Mouse (Mus musculus): ENCODE measurements around the gene Ino80. TPM values are rescaled to one million over a fixed set of nuclear protein-coding genes. Genes with fewer than 3 reads are reported as not detected.
"Not testable (repeated sequence)": the region's sequence is repeated elsewhere in the genome, so short reads cannot be mapped to it uniquely, and the experiment has no call there.

Gene Ino80
- total RNA-seq (2021) = 10 to 100 TPM; 16.1 to 21.0 TPM
- long read RNA-seq, experiment 1, partial matches to known transcripts = 3 of 3 reads
- long read RNA-seq, experiment 1, other reads (novel, unspliced or antisense) = 0 of 3 reads
- long read RNA-seq, experiment 2, partial matches to known transcripts = 1 of 2 reads
- long read RNA-seq, experiment 2, other reads (novel, unspliced or antisense) = 1 of 2 reads

DNA sequence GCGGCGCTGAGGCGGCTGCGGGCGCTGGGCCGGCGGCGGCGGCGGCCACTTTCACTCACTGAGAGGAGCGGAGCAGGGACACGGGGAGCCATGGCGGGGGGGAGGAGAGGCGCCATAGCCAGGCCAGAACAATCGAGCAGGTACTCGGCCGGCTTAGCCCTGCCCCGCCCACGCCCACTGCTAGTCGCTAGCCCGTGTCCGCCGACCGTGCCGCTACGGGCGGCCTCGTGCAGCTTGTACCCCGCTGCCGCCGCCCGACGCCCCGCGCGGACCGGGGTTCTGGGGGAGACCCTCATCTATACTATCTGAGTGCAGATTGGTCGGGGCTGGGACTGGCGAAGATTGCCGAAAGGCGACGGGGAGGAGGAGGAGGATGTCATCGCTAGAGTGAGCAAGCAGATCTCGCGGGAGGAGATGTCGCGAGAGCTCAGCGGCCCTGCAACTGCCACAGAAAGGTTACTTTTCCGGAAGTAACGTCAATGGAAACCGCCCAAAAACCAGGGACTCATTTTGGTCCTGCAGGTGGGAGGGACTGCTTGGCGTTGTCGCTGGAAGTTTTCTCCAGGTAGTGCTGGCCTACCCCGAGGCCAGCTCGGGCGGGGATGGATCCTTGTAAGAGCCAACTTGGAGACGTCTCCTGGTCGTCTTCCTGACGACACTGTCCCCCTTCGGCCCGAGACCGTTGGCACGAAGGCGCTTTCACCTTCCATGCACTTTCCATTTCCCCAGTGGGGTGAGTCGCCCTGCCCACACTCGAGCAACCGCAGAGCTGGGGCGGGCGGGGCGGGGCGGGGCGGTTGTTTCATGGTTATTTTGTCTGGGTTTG lies at the start of gene Ino80:
Gene Ino80 (minus strand): TSS at position 117 of the 826 bp plus-strand sequence.
- peak; percentile 98 for DNase-seq

DNA sequence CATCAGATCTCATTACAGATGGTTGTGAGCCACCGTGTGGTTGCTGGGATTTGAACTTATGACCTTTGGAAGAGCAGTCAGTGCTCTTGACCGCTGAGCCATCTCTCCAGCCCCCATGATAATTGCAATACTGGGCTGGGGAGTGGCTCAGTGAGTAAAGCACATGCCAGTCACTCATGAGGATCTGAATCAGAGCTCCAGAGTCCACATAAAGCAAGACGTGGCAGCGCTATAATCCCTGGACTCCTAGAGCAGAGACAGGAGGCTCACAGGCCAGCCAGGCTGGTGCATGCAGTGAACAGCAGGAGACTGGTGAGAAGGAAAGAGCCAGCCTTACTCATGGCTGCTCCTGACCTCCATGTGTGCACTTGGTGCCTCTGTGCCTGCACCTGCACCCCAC lies 47.9 kb upstream of the Ino80 start:
- DNase-seq = no peak

DNA sequence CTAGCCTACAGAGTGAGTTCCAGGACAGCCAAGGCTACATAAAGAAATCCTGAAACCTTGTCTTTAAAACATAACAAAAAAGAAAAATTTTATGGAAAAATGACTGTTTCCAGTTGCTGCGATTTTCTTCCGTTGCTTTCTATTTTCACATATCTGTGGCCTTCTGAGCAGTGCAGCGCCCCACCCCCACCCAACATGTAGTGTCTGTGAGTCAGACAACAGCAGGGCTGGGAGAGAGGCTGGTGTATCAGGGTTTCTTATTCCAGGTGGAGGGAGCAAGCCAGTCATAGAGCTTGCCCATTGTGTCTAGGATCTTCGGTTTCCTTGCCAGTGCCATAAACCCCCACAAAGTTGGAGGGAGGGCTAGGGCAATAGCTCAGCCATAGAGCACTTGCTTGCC lies 46.3 kb upstream of the Ino80 start:
- peak; percentile 16 for DNase-seq

DNA sequence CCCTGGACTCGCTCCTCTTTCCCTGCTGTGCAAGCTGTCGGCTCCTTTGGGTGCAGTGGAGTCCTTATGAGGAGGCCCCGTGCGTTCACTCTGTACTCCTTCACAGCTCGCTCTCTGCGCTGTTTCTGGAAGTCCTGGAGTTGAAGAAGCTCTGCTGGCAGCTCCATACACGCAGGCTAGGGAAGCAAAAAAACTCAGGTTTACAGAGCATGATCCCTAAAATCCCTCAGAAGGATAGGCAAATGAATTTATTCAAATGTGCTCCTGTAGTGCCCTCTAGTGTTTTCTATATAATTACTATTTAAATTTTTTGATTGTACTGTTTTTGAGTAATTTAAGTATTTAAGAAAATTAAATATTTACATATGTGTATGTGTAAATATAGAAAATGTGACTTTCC lies 43.1 kb upstream of the Ino80 start:
- DNase-seq = no peak

DNA sequence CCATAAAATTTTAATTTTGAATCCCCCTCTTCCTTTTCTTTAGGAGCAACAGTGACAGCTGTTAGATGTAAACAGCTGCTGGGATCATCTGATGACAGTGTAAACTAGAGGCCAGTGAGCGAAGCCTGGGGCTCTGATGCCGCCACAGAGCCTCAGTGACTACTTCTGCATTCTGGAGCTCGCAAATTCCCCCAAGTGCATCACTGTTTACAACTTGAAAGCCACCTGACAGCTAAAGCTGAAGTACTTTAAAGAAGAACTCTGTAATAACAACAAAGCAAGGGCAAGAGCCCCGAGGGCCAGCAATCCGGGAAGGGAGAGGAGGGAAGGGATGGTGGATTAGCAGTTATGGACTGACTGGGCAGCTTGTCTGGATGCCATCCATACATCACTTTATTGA lies 39.3 kb upstream of the Ino80 start:
- no peak for DNase-seq

DNA sequence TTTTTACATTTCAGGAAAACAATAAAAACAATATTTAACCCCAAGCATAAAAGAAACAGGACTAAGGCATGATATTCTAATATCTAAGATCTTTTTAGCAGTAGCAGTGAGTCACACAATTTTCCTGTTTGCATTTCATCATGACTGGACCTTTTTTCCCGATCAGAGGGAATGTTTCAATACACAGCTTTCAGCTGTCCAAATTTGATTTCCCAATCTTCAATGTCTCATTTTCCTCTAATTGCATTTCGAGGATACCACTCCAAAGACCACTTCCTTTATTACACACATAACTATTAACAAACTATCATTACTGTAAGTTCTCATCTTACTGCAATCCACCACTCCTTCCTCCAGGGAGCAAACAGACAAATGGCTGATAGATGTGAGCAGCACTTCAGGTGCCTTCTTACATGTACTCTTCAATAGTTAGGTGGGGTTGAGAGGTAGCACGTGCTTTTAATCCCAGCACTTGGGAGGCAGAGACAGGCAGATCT lies 36.6 kb upstream of the Ino80 start:
- DNase-seq = no peak

DNA sequence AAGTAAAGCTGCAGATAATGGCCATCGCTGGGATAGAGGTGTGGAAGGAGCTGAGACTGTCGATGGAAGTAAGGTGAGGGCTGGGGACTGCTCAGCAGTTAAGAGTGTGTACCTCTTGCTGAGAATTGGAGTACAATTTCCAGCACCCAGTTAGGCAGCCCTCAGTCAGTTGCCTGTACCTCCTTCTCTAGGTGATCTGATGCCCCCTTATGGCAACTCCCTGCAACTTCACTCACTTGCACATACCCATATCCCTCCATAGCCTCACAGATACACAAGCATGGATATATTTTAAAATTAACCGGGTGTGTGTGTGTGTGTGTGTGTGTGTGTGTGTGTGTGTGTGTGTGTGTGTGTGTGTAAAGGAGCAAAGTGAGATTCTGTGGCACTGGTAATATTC lies 34.8 kb upstream of the Ino80 start:
- peak; percentile 6 for DNase-seq

DNA sequence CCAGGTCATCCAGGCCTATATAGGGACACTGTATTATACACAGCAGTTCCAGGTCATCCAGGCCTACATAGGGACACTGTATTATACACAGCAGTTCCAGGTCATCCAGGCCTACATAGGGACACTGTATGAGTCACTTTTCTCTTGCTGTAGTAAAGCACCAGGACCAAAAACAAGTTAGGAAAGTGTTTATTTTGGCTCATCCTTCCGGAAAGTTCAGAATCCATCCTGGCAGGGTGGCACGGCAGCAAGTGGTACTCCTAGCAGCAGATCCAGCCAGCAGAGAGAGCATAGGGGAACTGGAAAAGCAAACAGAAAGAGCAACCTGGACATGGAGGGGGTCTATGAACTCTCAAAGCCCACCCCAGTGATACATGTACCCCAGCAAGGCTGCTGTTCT lies 33.4 kb upstream of the Ino80 start:
- DNase-seq = no peak

DNA sequence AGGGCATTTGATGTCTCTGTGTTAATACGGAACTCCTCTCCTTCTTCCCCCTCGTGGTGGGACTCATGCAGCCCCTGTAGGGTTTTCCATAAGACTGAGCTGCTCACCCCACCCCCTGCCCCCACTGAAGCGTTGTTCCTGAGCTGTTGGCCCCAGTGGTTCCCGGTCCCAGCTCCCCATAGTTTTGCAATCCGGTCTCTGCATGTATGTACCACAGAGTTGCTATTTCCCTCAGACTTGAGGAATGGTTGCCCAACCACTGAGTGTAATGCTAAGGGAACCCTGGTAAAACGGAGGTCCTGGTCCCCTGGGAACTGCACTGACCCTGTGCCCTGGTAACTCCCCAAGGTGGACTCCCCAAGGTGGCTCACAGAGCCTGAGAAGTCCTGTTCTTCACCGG lies 31.0 kb upstream of the Ino80 start:
- DNase-seq = not testable (repeated sequence)

DNA sequence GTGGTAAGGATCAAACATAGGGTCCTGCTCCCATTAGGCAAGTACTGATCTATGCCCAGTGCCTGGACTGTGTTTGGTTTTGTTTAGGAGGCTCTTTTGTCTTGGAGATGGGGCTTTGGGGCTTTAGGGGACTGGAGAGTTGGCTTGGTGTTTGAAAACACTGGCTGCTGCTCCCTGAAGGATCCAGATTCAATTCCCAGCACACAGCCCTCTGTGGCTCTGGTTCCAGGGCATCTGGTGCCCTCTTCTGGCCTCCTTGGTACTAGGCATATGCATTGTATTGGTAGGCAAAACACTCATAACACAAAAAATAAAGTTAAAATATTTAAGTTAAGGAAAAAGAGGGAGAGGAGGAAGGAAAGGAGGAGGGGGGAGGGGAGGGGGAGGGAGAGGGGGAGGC lies 29.6 kb upstream of the Ino80 start:
- DNase-seq = peak; percentile 18

DNA sequence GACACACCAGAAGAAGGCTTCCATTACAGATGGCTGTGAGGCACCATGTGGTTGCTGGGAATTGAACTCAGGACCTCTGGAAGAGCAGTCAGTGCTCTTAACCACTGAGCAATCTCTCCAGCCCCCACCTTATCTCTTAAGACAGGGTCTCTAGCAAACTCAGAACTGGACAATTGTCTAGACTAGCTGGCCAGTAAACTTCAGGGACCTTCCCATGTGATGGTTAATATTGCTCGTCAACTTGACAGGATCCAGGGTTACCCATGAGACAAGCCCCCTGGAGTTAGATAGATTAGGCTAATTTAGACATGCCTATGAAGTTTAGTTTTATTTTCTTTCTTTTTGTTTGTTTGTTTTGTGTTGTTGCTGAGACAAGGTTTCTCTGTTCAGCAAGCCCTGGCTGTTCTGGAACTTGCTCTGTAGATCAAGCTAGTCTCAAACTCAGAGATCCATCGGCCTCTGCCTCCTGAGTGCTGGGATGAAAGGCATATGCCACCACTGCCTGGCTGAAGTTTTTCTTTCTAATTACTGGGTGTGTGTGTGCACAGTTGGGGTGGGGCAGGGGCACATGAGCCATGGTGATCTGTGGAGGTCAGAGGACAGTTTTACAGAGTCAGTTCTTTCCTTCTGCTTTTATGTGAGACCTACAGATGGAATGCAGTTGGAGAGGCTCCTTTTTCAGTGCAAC lies 23.6 kb upstream of the Ino80 start:
- DNase-seq = no peak

DNA sequence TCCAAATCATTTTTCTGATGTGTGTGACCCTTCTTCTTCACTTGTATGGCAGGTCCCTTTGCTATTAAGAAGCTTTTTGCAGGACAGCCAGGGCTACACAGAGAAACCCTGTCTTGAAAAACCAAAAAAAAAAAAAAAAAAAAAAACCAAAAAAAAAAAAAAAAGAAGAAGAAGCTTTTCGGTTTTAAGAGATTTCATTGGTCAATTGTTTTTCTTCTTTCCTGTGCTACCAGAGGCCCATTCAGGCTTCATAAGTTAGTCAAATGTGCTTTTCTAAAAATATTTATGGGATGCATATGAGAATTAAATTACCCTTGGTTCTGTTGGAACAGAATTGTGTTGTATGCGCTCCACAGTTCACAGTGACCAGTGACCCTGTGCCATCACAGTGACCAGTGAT lies 21.4 kb upstream of the Ino80 start:
- no peak for DNase-seq

DNA sequence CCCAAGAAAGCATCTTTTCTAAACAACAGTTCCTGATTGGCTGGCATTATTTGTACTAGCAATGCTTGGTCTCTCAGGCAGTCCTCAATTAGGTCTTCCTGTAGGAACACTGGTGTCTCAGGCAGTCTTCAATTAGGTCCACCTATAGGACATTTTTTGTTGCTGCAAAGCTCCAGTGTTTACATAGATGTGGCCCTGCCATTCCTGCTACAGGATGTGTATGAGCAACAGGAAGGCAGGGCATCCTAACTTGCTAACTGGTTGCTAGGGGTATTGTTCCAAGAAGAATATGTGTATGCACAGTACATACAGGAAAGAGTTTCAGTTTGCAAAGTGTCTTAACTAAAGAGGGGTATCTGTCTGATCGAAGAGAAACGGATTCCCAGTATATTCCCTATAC lies 18.6 kb upstream of the Ino80 start:
- no peak for DNase-seq

DNA sequence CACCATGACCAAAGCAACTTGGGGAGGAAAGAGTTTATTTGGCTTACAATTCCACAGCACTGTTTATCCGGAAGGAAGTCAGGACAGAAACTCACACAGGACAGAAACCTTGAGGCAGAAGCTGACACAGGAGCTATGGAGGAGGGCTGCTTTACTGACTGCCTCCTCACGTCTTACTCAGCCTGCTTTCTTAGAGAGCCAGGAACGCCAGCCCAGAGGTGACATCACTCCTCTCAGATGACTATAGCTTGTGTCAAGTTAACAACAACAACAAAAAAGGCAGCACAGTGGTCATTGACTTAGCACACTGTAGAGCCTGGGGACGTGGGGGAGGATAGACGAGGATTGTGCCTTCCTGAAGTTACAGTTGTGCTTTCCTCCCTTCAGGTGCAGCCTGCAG lies 14.5 kb upstream of the Ino80 start:
- peak; percentile 34 for DNase-seq

DNA sequence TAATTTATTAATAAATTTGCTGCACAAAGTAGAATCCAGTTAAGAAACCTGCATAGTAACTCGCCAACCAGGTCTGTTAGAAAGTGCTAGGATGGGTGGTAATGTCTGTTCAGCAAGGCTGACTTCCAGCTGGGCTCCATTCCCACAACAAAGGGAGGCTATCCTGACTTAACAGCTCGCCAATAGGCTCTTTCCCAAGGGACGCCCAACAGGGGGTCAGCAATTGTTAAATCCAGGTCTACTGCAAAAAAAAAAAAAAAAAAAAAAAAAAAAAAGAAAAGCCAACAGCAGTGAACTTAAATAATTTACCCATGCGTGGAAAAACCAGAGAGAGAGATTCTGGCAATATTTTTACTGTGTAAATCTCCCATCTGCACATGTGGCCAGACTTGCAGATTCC lies 9.0 kb upstream of the Ino80 start:
- no peak for DNase-seq

DNA sequence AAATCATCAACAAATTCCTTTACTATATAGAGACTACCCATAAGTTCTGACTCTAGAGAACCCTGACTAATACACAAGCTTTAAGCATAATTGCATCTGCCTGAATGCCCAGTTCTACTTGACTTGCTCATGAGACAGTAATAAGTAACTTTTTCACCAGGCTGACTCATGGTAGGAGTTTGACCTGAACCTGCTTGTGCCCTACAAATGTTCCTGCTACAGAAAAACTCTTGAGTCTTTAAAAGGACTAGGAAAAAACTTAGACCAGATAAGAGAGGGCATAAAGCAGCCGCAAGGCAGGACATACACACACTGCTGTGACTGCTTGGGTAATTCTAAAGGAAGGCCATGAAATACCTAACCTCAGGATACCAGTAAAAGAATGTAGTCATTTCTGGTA lies 4.8 kb upstream of the Ino80 start:
- DNase-seq = no peak

DNA sequence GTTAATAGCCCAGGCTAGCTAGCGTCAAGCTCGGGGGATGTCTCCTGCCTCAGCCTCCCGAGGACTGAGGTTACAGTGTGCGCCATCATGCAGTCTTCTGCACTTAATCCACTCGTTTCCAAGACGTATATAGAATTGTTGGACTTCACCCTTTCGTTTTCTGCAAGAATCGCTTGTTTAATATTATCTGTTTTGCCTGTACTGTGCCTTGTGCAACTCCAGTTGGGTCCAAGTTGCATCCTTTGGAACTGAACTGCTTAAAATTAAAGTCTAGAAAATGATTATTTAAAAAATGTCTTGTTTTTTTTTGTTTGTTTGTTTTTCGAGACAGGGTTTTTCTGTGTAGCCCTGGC lies 886 bp upstream of the Ino80 start:
- DNase-seq = no peak

DNA sequence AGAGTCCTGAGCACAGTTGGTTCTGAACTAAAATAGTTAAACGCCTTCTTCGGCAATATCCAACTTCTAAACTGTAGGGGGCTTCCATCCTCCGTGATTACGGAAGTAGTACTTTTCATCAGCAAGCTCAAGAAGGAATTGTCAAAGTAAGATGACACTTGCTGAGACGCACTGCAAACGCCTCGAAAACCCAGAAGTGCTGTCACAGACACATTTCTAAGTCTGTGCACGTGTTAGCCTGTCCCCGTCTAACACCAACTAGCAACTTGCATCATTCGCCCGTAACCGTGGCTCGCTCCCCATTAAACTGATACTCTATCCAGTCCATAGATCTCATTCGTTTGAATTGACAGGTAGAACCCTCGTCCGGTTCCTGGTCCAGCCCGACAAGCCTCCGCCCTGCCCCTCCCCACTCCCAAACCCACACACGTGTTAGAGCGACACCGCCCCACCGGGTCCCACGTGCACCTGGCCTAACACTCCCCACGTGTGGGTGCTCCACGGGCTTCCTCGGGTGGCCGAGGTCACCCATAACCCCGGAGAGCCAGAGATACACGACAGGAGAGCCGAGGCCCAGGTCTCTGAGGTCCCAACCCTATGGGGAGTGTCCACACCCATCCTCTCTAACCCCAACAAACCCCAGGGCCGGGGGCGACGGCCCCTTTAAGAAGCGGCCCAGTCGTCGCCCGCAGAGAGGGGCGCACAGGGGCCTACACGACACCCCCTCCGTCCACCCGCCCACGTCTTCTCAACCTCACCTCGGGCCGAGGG lies 681 bp downstream of the Ino80 start:
- peak; percentile 77 for DNase-seq

DNA sequence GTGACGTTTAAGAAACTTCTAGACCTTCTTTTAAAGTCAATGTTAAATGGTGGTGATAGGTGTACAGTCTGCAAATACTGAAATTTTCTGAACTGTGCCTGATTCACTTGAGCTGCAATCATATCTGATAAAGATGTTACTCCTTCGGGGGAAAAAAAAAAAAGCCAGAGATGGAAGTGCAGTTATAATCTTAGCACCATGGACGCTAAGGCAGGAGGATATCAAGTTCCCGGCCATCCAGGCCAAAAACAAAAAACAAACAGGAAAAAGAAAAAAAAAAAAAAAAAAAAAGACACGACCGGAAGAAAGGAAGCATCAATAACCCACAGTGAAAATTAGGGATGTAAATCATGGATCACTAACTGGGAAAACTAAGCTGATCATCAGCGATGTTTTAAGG lies 1.3 kb downstream of the Ino80 start:
- no peak for DNase-seq

DNA sequence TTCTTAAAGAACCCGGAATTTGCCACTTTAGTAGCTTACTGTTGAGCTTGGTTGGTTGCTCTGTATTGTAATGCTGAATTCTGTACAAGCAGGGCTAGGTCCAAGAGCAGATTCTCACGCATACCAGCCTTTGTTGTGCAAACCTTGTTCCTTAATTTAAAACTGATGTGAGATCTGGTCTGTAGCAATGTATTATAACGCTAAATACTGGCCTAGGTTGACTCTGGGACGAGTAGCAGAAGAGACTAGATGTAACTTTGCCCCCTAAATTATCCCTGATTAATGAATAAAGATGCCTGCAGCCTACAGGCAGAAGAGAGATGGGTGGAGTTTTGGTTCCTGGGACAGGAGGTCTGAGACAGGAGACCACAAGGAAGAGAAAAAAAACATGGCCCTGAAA lies 13.5 kb downstream of the Ino80 start:
- no peak for DNase-seq

DNA sequence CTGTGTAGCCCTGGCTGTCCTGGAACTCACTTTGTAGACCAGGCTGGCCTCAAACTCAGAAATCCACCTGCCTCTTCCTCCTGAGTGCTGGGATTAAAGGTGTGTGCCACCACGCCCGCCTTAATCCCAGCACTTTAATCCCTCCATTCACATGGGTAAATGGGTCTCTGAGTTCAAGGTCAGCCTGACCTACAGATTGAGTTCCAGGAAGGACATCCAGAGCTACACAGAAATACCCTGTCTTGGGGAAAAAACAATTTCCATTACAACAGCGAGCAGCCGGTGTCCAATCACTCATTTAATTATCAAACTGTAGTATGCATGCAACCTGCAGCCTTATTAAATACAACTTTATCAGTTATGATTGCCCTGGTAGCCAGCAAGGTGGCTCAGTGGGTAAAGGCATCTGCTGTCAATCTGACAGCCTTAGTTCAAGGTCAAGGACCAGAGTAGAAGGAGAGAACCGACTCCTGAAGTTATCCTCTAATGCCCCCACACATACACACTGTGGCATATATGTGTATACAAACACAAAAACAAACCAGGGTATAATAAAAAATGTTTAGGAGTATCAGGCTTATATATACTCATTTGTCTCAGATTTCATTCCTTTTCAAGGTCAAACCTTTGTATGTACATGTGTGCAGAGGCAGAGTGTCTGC lies 14.2 kb downstream of the Ino80 start:
- no peak for DNase-seq

DNA sequence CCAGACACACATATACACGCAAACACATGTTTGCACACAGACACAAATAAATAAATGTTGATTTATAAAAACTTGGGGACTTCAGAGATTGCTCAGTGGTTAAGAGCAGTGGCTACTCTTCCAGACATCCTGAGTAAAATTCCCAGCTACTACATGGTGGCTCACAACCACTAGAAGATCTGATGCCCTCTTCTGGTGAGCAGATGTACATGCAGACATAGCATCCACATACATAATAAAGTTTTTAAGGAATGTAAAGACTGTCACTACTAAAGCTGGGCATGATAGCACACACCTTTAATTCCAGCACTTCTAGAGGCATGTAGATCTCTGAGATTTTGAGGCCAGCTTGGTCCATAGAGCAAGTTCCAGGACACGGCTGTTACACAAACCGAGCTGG lies 16.5 kb downstream of the Ino80 start:
- DNase-seq = no peak
